Mouse (Mus musculus): ENCODE results near the gene Olfr625-ps1.

GRCm38 (mm10) chr7:103714371-103714770, 31.9 kb downstream of the Olfr625-ps1 start, which contains the start of gene Olfr243:
- TF ChIP-seq CTCF (IDR thresholded peaks at IDR 0.05; ENCODE audit: control insufficient read depth, insufficient read depth, insufficient replicate concordance, low read depth, low read length) (no peak), POLR2A (IDR thresholded peaks at IDR 0.05; ENCODE audit: control insufficient read depth, low read depth, low read length) (no peak)
